Mouse (Mus musculus) spleen, postnatal 14 days (tissue): Measurements from ENCODE around the gene Vwa8.
"Not testable (repeated sequence)": the region's sequence is repeated elsewhere in the genome, so short reads cannot be mapped to it uniquely, and the experiment has no call there.

Source experiments
- DNase-seq, 2 experiments: peaks; one replicate each; pipeline ENCODE4 v3.0.0; 2021 to 2022; ENCODE audit warnings: low spot score in 2 of 2

The Vwa8 gene

GRCm38 (mm10) chr14:78984296-78984695 is 135.4 kb downstream of the Vwa8 start:
- no peak for DNase-seq

GRCm38 (mm10) chr14:78987543-78987942 is 138.7 kb downstream of the Vwa8 start:
- DNase-seq, result no peak

- no peak for DNase-seq
Observed at GRCm38 (mm10) chr14:78992456-78992855, 143.6 kb downstream of the Vwa8 start.

GRCm38 (mm10) chr14:78993515-78993914 is 144.7 kb downstream of the Vwa8 start:
- no peak for DNase-seq

- no peak for DNase-seq
Observed at GRCm38 (mm10) chr14:78996359-78996758, 147.5 kb downstream of the Vwa8 start.

- DNase-seq, result no peak
Observed at GRCm38 (mm10) chr14:79003576-79003975, 154.7 kb downstream of the Vwa8 start.

- not testable (repeated sequence) for DNase-seq
Observed at GRCm38 (mm10) chr14:79017710-79018109, 168.9 kb downstream of the Vwa8 start.

- no peak for DNase-seq
Observed at GRCm38 (mm10) chr14:79018564-79018963, 169.7 kb downstream of the Vwa8 start.

- no peak for DNase-seq
Observed at GRCm38 (mm10) chr14:79021725-79022124, 172.9 kb downstream of the Vwa8 start.

GRCm38 (mm10) chr14:79028996-79029575 is 180.2 kb downstream of the Vwa8 start:
- DNase-seq, result no peak

GRCm38 (mm10) chr14:79030715-79031114 is 181.9 kb downstream of the Vwa8 start:
- DNase-seq, result no peak

- no peak for DNase-seq
Observed at GRCm38 (mm10) chr14:79031230-79031740, 182.4 kb downstream of the Vwa8 start.

GRCm38 (mm10) chr14:79033396-79033795 is 184.5 kb downstream of the Vwa8 start:
- DNase-seq, result no peak

- no peak for DNase-seq
Observed at GRCm38 (mm10) chr14:79034511-79034913, 185.7 kb downstream of the Vwa8 start.

GRCm38 (mm10) chr14:79035575-79035974 is 186.7 kb downstream of the Vwa8 start:
- DNase-seq, result no peak

GRCm38 (mm10) chr14:79047186-79047585 is 198.3 kb downstream of the Vwa8 start:
- no peak for DNase-seq

- DNase-seq, result no peak
Observed at GRCm38 (mm10) chr14:79047956-79048355, 199.1 kb downstream of the Vwa8 start.

GRCm38 (mm10) chr14:79049544-79049943 is 200.7 kb downstream of the Vwa8 start:
- no peak for DNase-seq

GRCm38 (mm10) chr14:79065636-79066035 is 216.8 kb downstream of the Vwa8 start:
- no peak for DNase-seq

- no peak for DNase-seq
Observed at GRCm38 (mm10) chr14:79069515-79069914, 220.7 kb downstream of the Vwa8 start.

GRCm38 (mm10) chr14:79074786-79075185 is 225.9 kb downstream of the Vwa8 start:
- no peak for DNase-seq

- DNase-seq, result no peak
Observed at GRCm38 (mm10) chr14:79076560-79077300, 227.9 kb downstream of the Vwa8 start.

- no peak for DNase-seq
Observed at GRCm38 (mm10) chr14:79083573-79083972, 234.7 kb downstream of the Vwa8 start.
